Mouse (Mus musculus) telencephalon, adult 2 months (tissue): ENCODE measurements at regions not wholly inside any gene's neighbourhood (a gene's known extent, or its start where the extent isn't known, plus 50 kb on each side); places are given as distances from the start of the nearest gene placed in this dataset.
A peak's percentile ranks its signal among the peaks of the same experiment; 100 is the strongest.

Source experiments
- DNase-seq: peaks from one replicate; pipeline ENCODE4 v3.0.0-alpha.2; 2011; ENCODE audit warnings: low read depth, low spot score

DNA sequence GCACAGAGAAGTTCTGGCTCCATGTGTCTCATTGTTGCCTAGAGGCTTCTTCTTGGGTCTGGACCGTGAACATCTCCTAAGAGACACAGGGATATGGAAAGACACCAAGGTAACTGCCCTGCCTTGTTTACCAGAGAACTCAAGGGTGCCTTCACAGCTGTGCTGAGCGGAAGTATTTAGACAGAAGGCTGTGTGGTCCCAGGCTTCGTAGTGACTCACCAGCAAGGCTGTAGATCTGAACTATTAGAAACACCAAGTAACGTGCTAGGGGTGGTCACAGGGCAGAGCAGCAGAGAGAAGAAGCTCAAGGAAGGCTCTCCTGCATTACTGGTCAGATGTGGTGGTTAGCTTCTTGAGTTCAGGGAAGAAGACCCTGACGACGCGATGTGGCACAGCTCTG is 51.6 kb upstream of the Lpp start:
- no peak for DNase-seq

DNA sequence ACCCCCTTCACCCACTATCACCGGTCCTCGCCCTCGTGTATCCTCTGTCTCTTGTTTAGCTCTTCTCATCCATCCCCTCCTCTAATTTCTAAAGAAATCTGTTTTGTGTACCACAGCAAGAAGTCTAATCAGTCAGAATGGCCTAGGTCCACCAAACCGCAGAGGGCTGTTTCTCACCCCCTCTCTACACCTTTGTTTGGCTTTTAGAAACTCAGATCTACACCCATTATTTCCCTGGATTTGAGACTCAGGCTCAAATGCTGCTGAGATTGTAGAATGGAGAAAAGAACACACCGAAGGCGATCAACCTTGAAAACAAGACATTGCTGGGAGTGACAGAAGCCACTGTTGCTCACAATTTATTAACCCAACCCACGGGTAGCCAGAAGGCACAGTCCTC is 52.7 kb upstream of the Lpp start:
- no peak for DNase-seq

DNA sequence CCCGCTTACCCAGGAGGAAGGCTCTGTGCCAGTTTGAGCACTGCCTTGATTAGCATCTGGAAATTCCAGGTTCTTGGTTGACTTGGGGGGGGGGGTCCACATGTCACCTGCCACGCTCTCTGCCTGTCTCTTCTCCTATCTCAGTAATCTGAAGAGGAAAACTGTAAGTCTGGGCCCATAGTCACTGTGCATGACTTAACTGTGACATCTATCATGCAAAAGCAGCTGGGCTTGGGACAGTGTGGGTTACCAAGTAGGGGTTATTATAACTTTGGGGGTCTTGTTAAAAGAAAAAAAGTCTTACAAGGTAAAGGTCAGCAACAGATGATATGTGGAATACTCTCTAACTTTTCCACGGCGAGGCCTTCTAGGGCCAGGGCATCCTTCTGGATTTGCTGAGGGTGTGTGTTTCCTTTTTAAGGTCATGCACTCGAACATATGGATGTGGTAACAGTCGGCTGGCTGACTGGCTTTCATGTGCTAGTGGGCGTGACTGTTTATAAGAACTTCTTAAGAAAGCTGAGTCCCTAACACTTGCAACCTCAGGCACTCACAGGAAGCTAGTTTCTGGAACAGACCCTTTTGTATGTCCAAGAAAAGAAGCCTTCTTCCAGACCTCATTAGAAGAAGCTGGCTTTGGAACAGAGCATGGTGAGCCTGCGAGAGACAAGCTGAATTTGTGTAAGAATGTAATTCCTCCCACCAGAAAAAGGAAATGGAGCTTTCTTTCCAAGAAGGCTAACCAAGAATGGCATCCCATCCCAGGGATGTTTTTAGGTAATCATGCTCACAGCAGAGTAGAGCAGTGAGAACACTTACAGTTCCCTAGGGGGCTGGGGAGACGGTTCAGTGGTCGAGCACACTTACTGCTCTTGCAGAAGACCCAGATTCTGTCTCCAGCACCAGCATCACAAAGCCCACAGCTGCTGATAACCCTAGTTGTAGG is 53.7 kb upstream of the Lpp start:
- no peak for DNase-seq

DNA sequence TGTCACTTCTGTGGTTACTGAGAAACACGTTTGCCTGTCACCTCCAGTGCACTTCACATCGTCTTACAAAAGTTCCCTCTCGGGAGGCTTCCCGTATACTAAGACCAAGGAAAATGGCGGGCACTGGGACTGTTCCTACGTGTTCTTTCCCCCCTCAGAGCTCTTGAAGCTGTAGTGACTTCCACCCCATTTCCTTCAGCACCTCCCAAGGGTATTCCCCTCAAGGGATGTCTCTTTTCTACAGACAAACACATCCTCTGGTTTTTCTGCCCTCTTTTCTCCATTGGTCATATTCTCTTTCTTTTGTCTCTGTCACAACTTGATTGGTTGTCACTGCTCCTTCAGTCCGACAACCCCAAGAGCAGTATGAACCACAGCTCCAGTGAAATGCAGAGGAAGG is 54.9 kb upstream of the Lpp start:
- DNase-seq = no peak

DNA sequence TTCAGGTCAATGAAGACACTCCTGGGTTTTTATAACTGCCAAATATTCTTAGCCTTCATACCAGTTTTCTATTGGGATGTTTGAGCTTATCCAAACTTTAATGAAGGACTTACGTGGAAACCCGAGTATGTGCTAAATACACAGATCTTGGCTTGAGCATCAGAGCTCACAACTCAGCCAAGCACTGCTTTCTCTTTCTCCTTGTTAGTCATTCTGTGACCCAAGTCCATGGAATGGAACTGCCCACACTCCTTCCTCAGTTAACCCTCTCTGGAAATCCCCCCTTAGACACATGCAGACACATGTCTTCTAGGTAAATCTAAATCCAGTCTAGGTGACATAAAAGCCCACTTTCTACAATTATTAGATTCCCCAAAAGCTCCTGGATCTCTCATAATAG is 58.9 kb upstream of the Lpp start:
- DNase-seq = no peak

DNA sequence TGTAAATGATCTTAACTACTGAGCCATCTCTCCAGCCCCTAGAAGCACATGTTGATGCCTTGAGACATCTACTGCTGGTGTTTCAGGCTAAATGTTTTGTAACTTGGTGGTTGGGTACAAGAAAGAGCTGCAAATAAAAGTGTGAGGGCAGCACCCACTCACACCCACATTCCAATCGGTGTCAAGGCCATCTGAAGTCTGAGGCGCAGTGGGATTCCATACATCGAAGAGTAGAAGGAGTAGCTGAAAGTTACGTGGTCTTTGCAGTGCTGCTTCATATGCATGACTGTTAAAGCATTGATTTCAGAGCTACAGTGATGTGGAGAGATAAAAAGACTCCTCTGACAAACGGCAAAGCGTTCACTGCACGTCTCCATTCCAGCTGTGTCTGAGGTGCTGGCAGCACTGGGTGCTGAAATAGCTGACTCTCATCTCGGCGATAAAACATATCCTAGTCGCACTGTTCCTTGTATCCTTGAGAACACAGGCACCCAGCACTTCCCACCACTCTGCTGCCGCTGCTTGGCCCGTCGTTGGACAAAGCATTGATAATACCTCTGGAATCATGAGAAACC is 61.8 kb upstream of the Lpp start:
- DNase-seq = no peak

DNA sequence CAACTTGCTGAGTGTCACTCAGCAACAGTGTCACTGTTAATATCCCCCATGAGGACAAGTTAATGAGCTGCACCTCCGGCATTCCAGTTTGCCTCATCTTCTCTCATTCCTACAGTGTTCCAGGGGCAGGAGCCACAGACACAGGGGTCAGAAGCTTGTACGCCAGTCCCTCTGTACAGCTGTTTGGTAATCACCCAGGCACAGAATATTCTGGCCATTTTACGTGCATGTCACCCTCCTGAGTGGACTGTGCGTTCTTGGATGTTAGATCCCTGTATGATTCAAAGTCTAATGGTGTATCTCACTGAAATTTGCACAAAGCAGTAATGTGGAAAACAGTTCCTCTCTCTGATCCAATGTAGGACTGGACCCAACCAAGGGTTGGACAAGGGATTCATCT is 66.7 kb upstream of the Lpp start:
- no peak for DNase-seq

- DNase-seq = no peak
Observed at GRCm38 (mm10) chr16:24326046-24326445, 67.3 kb upstream of the Lpp start.

DNA sequence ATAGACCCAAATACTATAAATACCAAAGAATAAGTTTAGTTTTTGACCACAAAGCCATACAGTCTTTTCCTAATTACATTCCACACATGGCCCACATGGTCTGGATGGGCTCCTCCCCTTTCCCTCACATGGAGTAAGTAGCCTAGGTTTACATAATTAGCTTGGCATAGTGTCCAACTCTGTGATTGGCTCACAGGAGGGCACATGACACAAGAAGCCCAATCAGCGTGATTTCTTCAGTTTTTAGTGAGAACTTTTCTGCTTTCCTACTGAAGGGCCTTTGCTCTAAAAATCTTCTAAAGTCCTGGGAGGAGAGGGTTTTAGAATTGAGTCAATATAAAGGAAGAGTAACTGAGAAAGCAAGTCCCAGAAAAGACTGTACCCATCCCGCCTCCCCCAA is 68.4 kb upstream of the Lpp start:
- no peak for DNase-seq

- DNase-seq = no peak
Observed at GRCm38 (mm10) chr16:24318723-24319437, 74.4 kb upstream of the Lpp start.

GRCm38 (mm10) chr16:24313544-24314326 is 79.6 kb upstream of the Lpp start:
- no peak for DNase-seq

DNA sequence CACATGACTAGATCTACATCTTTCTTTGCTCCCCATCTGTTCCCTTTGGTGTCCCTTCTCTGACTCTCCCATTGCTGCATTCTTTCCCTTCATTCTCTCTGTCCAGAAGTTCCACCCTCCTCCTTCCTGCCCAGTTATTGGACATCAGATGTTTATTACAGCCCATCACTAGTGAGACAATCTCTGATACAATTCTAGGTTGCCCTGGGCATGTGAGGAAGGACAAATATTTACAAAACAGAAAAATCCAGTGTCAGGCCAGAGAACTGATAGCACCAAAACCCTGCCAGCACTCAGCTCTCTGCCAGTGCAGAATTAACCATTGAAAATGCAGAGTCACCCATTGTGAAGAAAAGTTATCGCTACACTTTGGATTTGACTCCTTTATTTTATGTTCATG is 87.9 kb upstream of the Lpp start:
- no peak for DNase-seq

DNA sequence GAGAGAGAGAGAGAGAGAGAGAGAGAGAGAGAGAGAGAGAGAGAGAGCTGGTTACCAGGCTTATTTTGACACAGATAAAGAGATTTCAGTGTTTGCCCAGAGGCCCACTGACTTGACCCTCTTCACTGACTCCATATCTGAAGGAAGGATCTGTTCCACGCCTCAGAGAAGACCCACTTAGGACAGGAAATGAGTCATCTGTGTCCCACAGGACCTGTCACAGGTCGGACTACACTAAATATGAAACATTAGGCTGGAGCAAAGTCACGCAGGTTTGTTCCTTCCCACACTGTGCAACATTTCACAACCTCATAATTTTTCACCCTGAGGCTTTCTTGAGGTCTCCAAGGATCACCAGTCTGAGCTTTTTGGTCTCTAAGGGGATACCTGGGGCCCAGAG is 96.5 kb upstream of the Lpp start:
- DNase-seq = no peak

DNA sequence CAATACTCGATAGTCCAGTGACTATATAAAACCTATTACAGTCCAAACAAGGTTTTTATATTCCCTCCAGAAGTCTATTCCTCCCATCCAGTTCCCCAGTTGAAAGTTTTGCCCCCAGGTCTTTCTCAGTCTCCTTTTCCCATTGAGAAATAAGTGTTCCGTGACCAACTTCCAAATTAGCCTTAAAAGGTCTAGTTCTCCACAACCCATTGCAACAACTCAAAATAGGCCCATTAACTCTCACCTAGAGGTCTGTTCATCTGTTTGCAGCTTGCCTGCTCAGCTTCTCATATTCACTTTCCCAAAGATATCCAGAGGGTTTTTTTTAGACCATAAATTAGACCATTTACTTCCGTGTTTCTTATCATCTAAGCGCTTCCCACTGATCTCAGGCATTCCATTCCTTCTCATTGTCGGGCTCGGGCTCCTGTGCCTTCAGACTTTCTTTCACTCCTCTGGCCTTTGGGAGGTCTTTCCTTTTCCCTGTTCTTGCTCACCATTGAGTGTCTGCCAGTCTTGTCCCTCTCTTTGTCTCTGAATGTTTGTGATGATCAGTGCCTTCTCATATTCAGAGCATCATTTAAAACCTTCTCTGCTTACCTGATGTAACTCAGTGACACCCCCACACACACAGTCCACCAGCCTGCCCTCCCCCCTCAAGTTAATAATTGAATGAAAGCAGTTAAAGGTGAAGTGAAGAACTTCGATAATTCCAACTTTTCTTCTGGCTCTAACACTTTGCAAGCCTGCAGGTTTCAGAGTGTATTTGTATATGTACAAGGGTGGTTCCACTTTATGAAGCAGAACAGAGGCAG is 97.5 kb upstream of the Lpp start:
- DNase-seq = no peak

DNA sequence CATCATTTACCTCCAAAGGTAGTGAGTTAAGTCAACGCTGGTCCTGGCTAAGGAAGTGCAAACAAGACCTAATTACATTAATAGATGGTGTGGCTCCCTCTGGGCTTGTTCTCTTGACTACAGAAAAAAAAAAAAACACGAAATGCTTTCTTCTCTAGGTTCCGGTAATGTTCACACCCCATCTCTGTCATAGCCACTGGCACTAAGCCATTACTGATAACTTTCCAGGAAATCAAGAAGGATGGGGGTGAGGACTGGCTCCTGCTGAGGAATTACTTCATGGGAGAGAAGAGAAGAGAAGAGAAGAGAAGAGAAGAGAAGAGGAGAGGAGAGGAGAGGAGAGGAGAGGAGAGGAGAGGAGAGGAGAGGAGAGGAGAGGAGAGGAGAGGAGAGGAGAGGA is 109.1 kb upstream of the Lpp start:
- DNase-seq = no peak

DNA sequence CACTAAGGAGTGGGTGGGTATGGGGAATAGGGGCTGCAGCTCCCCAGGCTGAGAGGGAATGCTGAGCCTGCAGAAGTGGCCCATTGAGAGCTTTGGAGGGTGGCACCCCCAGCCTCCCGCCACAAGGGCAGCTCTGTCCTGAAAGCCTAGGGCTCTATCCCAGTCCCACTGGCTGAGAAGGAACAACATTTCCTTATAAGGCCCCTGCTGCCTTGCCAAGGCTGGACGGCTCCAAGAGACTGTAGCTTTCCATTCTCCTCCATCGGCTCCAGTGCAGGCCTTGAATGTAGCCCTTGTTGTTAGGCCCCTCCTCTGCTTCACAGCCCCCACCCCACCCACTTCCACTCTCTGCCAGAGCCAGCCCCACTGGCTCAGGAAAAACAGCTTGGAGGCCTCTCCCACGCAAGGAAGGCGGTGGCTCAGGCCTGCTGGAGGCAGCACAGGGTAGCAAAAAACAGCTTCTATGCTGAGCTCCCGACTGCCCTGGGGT is 111.1 kb upstream of the Lpp start:
- DNase-seq = peak; percentile 87

DNA sequence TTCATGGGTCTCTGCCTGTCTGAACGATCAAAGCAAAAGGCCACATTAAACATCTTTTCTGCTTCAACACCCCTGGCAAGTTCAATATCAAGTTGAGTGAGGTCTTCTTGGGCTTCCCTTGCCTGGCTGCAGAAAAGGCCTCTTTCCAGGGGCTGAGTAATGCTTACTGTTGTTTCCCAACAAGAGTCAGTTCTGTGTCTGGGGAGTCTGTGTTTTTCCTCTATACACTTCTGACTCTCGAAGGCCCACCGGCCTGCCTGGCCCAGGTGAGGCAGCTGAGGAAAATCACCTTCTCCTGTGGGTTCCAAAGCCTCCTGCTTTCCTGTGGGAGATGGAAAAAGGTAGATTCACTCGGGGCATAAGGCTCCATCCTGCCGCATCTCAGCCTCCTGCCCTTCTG is 111.7 kb upstream of the Lpp start:
- no peak for DNase-seq

DNA sequence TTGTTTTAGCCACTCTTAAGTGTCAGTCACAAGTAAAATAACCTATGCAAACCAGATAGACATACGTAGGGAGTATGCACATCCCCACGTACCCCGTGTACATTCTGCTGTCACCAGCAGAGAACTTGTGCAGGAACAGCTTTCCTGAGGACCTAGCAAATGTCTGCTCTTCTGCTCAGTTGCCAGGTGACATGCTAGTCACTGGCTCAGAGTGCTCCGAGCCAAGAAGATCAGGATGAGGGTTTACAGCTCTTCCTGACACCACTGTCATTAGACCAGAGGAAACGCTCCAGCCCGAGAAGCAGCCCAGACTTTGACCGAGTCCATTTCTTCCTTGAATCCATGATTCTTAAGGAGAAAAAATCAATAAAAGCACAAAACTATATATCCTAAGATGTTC is 115.5 kb upstream of the Lpp start:
- DNase-seq = no peak

DNA sequence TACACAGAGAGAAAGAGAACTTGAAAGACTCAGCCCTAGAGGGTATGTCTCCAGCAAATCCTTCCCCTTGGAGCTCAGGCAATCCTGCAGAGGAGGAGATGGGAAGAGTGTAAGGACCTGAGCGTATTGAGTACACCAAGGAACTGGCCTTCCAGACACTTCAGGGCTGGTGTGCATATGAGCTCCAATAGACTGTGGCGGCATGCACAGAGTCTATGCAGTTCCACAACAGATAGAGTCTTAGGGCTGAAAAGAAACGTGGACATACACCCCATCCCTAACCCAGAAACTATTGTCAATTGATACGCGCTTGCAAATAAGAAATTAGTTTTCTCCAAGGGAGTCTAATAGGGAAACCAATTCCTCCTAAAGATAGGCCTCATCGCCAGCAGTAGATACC is 130.6 kb upstream of the Lpp start:
- DNase-seq = no peak

DNA sequence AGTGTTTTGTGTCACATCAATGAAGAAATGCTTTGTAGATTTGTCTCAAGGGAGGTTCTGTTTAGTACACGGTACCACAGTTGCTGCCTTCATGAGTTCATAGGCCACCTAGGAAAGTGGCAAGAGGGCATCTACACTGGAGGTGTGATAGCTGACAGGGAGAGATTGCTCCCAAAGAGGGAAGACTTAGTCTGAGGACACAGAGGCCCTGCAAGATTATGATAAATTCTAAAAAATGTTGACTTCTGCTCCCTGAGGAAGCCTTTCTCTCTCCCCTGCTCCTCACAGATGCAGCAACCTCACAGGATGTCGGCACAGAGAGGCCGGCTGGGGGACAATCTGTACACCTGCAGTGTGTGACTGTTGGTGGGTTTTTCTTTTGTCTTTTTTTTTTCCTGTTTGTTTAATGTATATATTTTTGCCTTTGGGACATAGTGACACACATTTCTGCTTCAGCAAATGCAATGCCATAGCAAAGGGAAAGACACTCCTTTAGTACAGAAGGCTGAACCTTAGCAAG is 133.5 kb upstream of the Lpp start:
- DNase-seq = no peak

- DNase-seq = no peak
Observed at GRCm38 (mm10) chr16:24258991-24259390, 134.3 kb upstream of the Lpp start.
